ENCODE assay signal across 8 mouse cellular contexts in genomic region chr19:5490313-5490897, GRCm38 (mm10). TPM values are rescaled to one million over a fixed set of nuclear protein-coding genes. Genes with fewer than 3 reads are reported as not detected.
DNase-seq lines count a peak whose midpoint lies in the region; ATAC-seq and TF ChIP-seq lines count a peak whose summit lies in the region.

TSS of gene Cfl1 (plus strand) at chr19:5490455.

- peak; percentile 99 for DNase-seq in brain, adult 2 months (ENCODE audit: low read depth, low spot score)
- DNase-seq in kidney, postnatal 0 days (ENCODE audit: low spot score) = peak; percentile 98
- DNase-seq in liver, embryonic 11.5 days (ENCODE audit: low spot score) = peak; percentile 94
- DNase-seq in naive thymus-derived CD4-positive, alpha-beta T cell, adult 2 months (ENCODE audit: low read depth) = peak; percentile 95

- H3K4me1 ChIP-seq in heart, embryonic 12.5 days (replicated peaks) = peaks cover 39% of the 10 kb centered on the region
- H3K4me1 ChIP-seq in kidney, postnatal 0 days (replicated peaks; ENCODE audit: insufficient read depth, low read length) = peaks cover 4% of the 10 kb centered on the region
- H3K4me1 ChIP-seq in liver, embryonic 11.5 days (replicated peaks; ENCODE audit: control insufficient read depth, insufficient read depth, low read length) = peaks cover 25% of the 10 kb centered on the region
- H3K4me1 ChIP-seq in stomach, embryonic 14.5 days (ENCODE audit: control insufficient read depth, insufficient read depth, low read length) = peaks cover 20% of the 10 kb centered on the region

- peaks cover 44% of the 10 kb centered on the region for H3K36me3 ChIP-seq in C2C12 (ENCODE audit: control insufficient read depth, insufficient read depth)
- H3K36me3 ChIP-seq in heart, embryonic 12.5 days = peaks cover 43% of the 10 kb centered on the region
- H3K36me3 ChIP-seq in kidney, postnatal 0 days (ENCODE audit: insufficient read depth, low read length) = peaks cover 21% of the 10 kb centered on the region; the same call in 1 of the 2 replicates
- peaks cover 38% of the 10 kb centered on the region for H3K36me3 ChIP-seq in liver, embryonic 11.5 days (ENCODE audit: control insufficient read depth, insufficient read depth, low read length)
- H3K36me3 ChIP-seq in stomach, embryonic 14.5 days (ENCODE audit: control insufficient read depth, insufficient read depth, low read length) = peaks cover 33% of the 10 kb centered on the region

- under 1% methylated on average over 62 of the region's 62 CpGs for WGBS in heart, embryonic 12.5 days
- under 1% methylated on average over 61 of the region's 62 CpGs for WGBS in kidney, postnatal 0 days
- WGBS in liver, embryonic 11.5 days = under 1% methylated on average over 61 of the region's 62 CpGs
- WGBS in stomach, embryonic 14.5 days = under 1% methylated on average over 57 of the region's 62 CpGs

- H3K4me2 ChIP-seq in heart, embryonic 12.5 days = peak within 1 kb of the TSS; percentile 84
- H3K4me2 ChIP-seq in kidney, postnatal 0 days (ENCODE audit: low read length) = peak within 1 kb of the TSS; percentile 77
- H3K4me2 ChIP-seq in liver, embryonic 11.5 days = peak within 1 kb of the TSS; percentile 99
- H3K4me2 ChIP-seq in stomach, embryonic 14.5 days (replicated peaks; ENCODE audit: low read depth, low read length) = peak within 1 kb of the TSS; percentile 61

- no peaks in the 10 kb centered on the region for H3K27me3 ChIP-seq in C2C12 (ENCODE audit: control insufficient read depth, insufficient read depth, insufficient read length)
- H3K27me3 ChIP-seq in heart, embryonic 12.5 days (replicated peaks) = no peaks in the 10 kb centered on the region
- no peaks in the 10 kb centered on the region for H3K27me3 ChIP-seq in kidney, postnatal 0 days (ENCODE audit: insufficient read depth, low read length)
- no peaks in the 10 kb centered on the region for H3K27me3 ChIP-seq in liver, embryonic 11.5 days (replicated peaks; ENCODE audit: control insufficient read depth, insufficient read depth, low read length)
- no peaks in the 10 kb centered on the region for H3K27me3 ChIP-seq in stomach, embryonic 14.5 days (ENCODE audit: control insufficient read depth, insufficient read depth, low read length)

- H3K9me3 ChIP-seq in heart, embryonic 12.5 days (replicated peaks) = no peaks in the 10 kb centered on the region
- H3K9me3 ChIP-seq in kidney, postnatal 0 days (replicated peaks; ENCODE audit: low read length) = no peaks in the 10 kb centered on the region
- no peaks in the 10 kb centered on the region for H3K9me3 ChIP-seq in liver, embryonic 11.5 days (ENCODE audit: control insufficient read depth, low read length)
- no peaks in the 10 kb centered on the region for H3K9me3 ChIP-seq in stomach, embryonic 14.5 days (ENCODE audit: control insufficient read depth, low read depth, low read length)

- H3K4me3 ChIP-seq in C2C12 (ENCODE audit: insufficient read depth, poor library complexity, severe bottlenecking) = peak within 1 kb of the TSS; percentile 98
- peak within 1 kb of the TSS; percentile 96 for H3K4me3 ChIP-seq in heart, embryonic 12.5 days
- peak within 1 kb of the TSS; percentile 99 for H3K4me3 ChIP-seq in kidney, postnatal 0 days (replicated peaks; ENCODE audit: low read depth, low read length)
- peak within 1 kb of the TSS; percentile 97 for H3K4me3 ChIP-seq in liver, embryonic 11.5 days (ENCODE audit: low read depth, low read length)
- peak within 1 kb of the TSS; percentile 99 for H3K4me3 ChIP-seq in stomach, embryonic 14.5 days (ENCODE audit: low read depth, low read length)

- peak; percentile 58 for ATAC-seq in erythroid progenitor cell, adult 5-6 weeks (replicated peaks; ENCODE audit: low FRiP score, poor library complexity, severe bottlenecking)
- peak; percentile 68 for ATAC-seq in heart, embryonic 12.5 days (ENCODE audit: insufficient number of reproducible peaks, low FRiP score)
- ATAC-seq in kidney, postnatal 0 days (replicated peaks; ENCODE audit: low FRiP score, low read depth) = peak; percentile 53
- peak; percentile 62 for ATAC-seq in liver, embryonic 11.5 days (replicated peaks; ENCODE audit: low FRiP score)
- ATAC-seq in stomach, embryonic 14.5 days (ENCODE audit: insufficient number of reproducible peaks, insufficient read depth, low FRiP score, low read depth) = peak; percentile 70

- peak within 1 kb of the TSS; percentile 80 for H3ac ChIP-seq in C2C12 (ENCODE audit: control insufficient read depth, insufficient read length, low read depth)

- H3K27ac ChIP-seq in heart, embryonic 12.5 days (ENCODE audit: poor library complexity, severe bottlenecking) = peak within 1 kb of the TSS; percentile 100
- H3K27ac ChIP-seq in kidney, postnatal 0 days = peak within 1 kb of the TSS; percentile 99
- H3K27ac ChIP-seq in liver, embryonic 11.5 days (ENCODE audit: low read depth, low read length) = peak within 1 kb of the TSS; percentile 100
- H3K27ac ChIP-seq in stomach, embryonic 14.5 days (ENCODE audit: low read length) = peak within 1 kb of the TSS; percentile 99

- H3K79me3 ChIP-seq in C2C12 (ENCODE audit: low read depth) = peaks cover 39% of the 10 kb centered on the region

- TF ChIP-seq CTCF in C2C12 (IDR thresholded peaks at IDR 0.05; ENCODE audit: control insufficient read depth, insufficient read depth, insufficient read length) = no peak
- peak; percentile 36; the same call in 1 of the 2 replicates for TF ChIP-seq CTCF in kidney, postnatal 0 days (IDR thresholded peaks at IDR 0.05; ENCODE audit: low read depth)

- peak within 1 kb of the TSS; percentile 98 for H3K9ac ChIP-seq in heart, embryonic 12.5 days
- H3K9ac ChIP-seq in kidney, postnatal 0 days (ENCODE audit: low read depth, low read length) = peak within 1 kb of the TSS; percentile 87
- peak within 1 kb of the TSS; percentile 98 for H3K9ac ChIP-seq in liver, embryonic 11.5 days (ENCODE audit: low read depth, low read length)
- peak within 1 kb of the TSS; percentile 97 for H3K9ac ChIP-seq in stomach, embryonic 14.5 days (replicated peaks; ENCODE audit: low read depth, low read length)

- peaks cover 65% of the 10 kb centered on the region for H3K79me2 ChIP-seq in C2C12 (ENCODE audit: control insufficient read depth, insufficient read depth)

TF ChIP-seq in C2C12, 6 proteins besides CTCF, POLR2A, EP300 and RAD21:
- TF ChIP-seq MYOD1 (IDR thresholded peaks at IDR 0.05; ENCODE audit: control insufficient read depth, insufficient read length, low read depth) (no peak), CEBPB (IDR thresholded peaks at IDR 0.05; ENCODE audit: low read depth) (no peak), MAX (IDR thresholded peaks at IDR 0.05) (peak; percentile 47), FOSL1 (IDR thresholded peaks at IDR 0.05; ENCODE audit: insufficient read depth, low read length, poor library complexity, severe bottlenecking) (no peak)

RNA-seq across cellular contexts. Expression of gene Cfl1, which starts in this region (rescaled TPM):
- polyA plus RNA-seq in C2C12 (2012; fragmentation: generic; extraction: Trizol) = 2,315 TPM
- 720 and 762 TPM in 2 replicates for total RNA-seq in erythroid progenitor cell, adult 5-6 weeks (2015; ENCODE audit: low replicate concordance)
- total RNA-seq in erythroid progenitor cell, adult 5-6 weeks (2017; ENCODE audit: low replicate concordance) = 460 and 469 TPM in 2 replicates
- polyA plus RNA-seq in heart, embryonic 12.5 days (2016; fragmentation: Nextera tagmentation; extraction: Ambion mirVana) = 1,913 and 1,997 TPM in 2 replicates
- 2,170 and 2,281 TPM in 2 replicates for polyA plus RNA-seq in kidney, postnatal 0 days (2015; fragmentation: Nextera tagmentation; extraction: Ambion mirVana)
- 2,498 and 2,516 TPM in 2 replicates for polyA plus RNA-seq in liver, embryonic 11.5 days (2014; fragmentation: Nextera tagmentation; extraction: Ambion mirVana)
- polyA plus RNA-seq in stomach, embryonic 14.5 days (2014; fragmentation: Nextera tagmentation; extraction: Ambion mirVana) = 2,904 and 2,937 TPM in 2 replicates

Comparison
In these comparisons a context has a peak if more than half of its experiments do, and no peak if none do; other contexts are left out.
1. Peak in every context shown above with its lines: DNase-seq, ATAC-seq, H3K4me3 ChIP-seq and H3K27ac ChIP-seq.